ENCODE assay signal across 11 mouse cellular contexts in genomic region chr1:56991613-56992012, GRCm38 (mm10). TPM values are rescaled to one million over a fixed set of nuclear protein-coding genes. Genes with fewer than 3 reads are reported as not detected.
DNase-seq lines count a peak whose midpoint lies in the region; ATAC-seq and TF ChIP-seq lines count a peak whose summit lies in the region.
"Had no signal": no experiment of that assay in that cellular context is flagged by ENCODE, and none has a peak within 500 bp of the region (broad histone marks: within the 10 kb centered on the region; RNA-seq: fewer than 3 reads in every experiment).

No protein-coding gene starts in this region.

- dilution Hi-C loops in CH12.LX (cut with MboI; ENCODE audit: extremely low pct_ligation_motif_present, extremely low pct_unique_long_range_greater_than_20kb, low sequenced_read_pairs): no loop called here

- H3K36me3 ChIP-seq in forebrain, postnatal 0 days (ENCODE audit: insufficient read depth): no peaks in the 10 kb centered on the region
- H3K36me3 ChIP-seq in forebrain, embryonic 10.5 days (replicated peaks): no peaks in the 10 kb centered on the region
- no peaks in the 10 kb centered on the region for H3K36me3 ChIP-seq in liver, adult 2 months (ENCODE audit: control insufficient read depth, insufficient read depth, low read length)
- H3K36me3 ChIP-seq in liver, embryonic 11.5 days (ENCODE audit: control insufficient read depth, insufficient read depth, low read length): no peaks in the 10 kb centered on the region
- H3K36me3 ChIP-seq in CH12.LX (replicated peaks in 1 of 2; ENCODE audit: control insufficient read depth in 1 of 2, insufficient read depth in 1 of 2, low read length in 1 of 2): no peaks in the 10 kb centered on the region
- no peaks in the 10 kb centered on the region for H3K36me3 ChIP-seq in heart, embryonic 10.5 days
- H3K36me3 ChIP-seq: limb, embryonic 10.5 days had no signal

- H3K9ac ChIP-seq in forebrain, postnatal 0 days: no peak overlapping the region
- H3K9ac ChIP-seq in liver, adult 2 months (ENCODE audit: low read depth, low read length): no peak overlapping the region
- no peak overlapping the region for H3K9ac ChIP-seq in liver, embryonic 11.5 days (ENCODE audit: low read depth, low read length)
- no peak overlapping the region for H3K9ac ChIP-seq in CH12.LX (ENCODE audit: insufficient read depth, low read depth)

- TF ChIP-seq CTCF in forebrain, postnatal 0 days (IDR thresholded peaks at IDR 0.05; ENCODE audit: low read depth): 0 out of 2 replicates have a peak, but pooled peaks have one; percentile 5
- TF ChIP-seq CTCF in liver, adult 2 months (IDR thresholded peaks at IDR 0.05; ENCODE audit: low read depth, low read length): peak; percentile 11; the same call in 1 of the 2 replicates
- TF ChIP-seq CTCF in CH12.LX (conservative IDR thresholded peaks at IDR 0.05 in 1 of 2, IDR thresholded peaks at IDR 0.05 in 1 of 2; ENCODE audit: low read depth in 2 of 2, low read length in 2 of 2): peak; percentile 13 to 85; a peak in 2 of 4 replicates

- no peaks in the 10 kb centered on the region for H3K9me3 ChIP-seq in forebrain, postnatal 0 days (ENCODE audit: low read length)
- H3K9me3 ChIP-seq in forebrain, embryonic 10.5 days: no peaks in the 10 kb centered on the region
- no peaks in the 10 kb centered on the region for H3K9me3 ChIP-seq in liver, embryonic 11.5 days (ENCODE audit: control insufficient read depth, low read length)
- H3K9me3 ChIP-seq in CH12.LX (replicated peaks; ENCODE audit: low read length): no peaks in the 10 kb centered on the region
- no peaks in the 10 kb centered on the region for H3K9me3 ChIP-seq in heart, embryonic 10.5 days
- H3K9me3 ChIP-seq: limb, embryonic 10.5 days; megakaryocyte, embryonic 14.5 days had no signal

- H3K4me2 ChIP-seq in forebrain, postnatal 0 days (ENCODE audit: low read depth): no peak overlapping the region
- H3K4me2 ChIP-seq in liver, embryonic 11.5 days: no peak overlapping the region
- H3K4me2 ChIP-seq in CH12.LX (ENCODE audit: insufficient read depth, low read depth, poor library complexity, severe bottlenecking): no peak overlapping the region

- no peak for ATAC-seq in forebrain, postnatal 0 days
- ATAC-seq in liver, embryonic 11.5 days (replicated peaks; ENCODE audit: low FRiP score): no peak

- no peaks in the 10 kb centered on the region for H3K79me2 ChIP-seq in liver, adult 2 months (ENCODE audit: control insufficient read depth, insufficient read depth, low read length)
- no peaks in the 10 kb centered on the region for H3K79me2 ChIP-seq in CH12.LX (replicated peaks; ENCODE audit: control insufficient read depth, extremely low read depth, insufficient read depth, poor library complexity, severe bottlenecking)

- WGBS in forebrain, postnatal 0 days: 52% methylated on average over 4 of the region's 4 CpGs
- WGBS in forebrain, embryonic 10.5 days: 55% methylated on average over 4 of the region's 4 CpGs
- 43% methylated on average over 4 of the region's 4 CpGs for WGBS in liver, adult 2 months
- 56% methylated on average over 4 of the region's 4 CpGs for WGBS in liver, embryonic 11.5 days
- 45% methylated on average over 4 of the region's 4 CpGs for WGBS in heart, embryonic 10.5 days

- no peak for DNase-seq in forebrain, postnatal 0 days
- DNase-seq in forebrain, embryonic 10.5 days (ENCODE audit: extremely low spot score, low spot score): no peak
- DNase-seq in liver, adult 2 months (ENCODE audit: extremely low read depth, low read depth, low spot score): no peak
- no peak for DNase-seq in liver, embryonic 11.5 days (ENCODE audit: low spot score)
- DNase-seq in CH12.LX (ENCODE audit: extremely low read depth): peak; percentile 60
- DNase-seq in embryo, embryonic 10.5 days (ENCODE audit: low spot score): peak; percentile 54
- no peak for DNase-seq in ovary, postnatal 36 days (ENCODE audit: low spot score)
- no peak for DNase-seq in heart, embryonic 10.5 days (ENCODE audit: low spot score)

- TF ChIP-seq EP300 in CH12.LX (IDR thresholded peaks at IDR 0.05; ENCODE audit: low read length): no peak

- TF ChIP-seq POLR2A in liver, adult 2 months (IDR thresholded peaks at IDR 0.05; ENCODE audit: extremely low read depth, insufficient read depth, low read length): no peak
- TF ChIP-seq POLR2A in CH12.LX (IDR thresholded peaks at IDR 0.05; ENCODE audit: low read depth, low read length): no peak

- no peak overlapping the region for H3K4me3 ChIP-seq in forebrain, postnatal 0 days (ENCODE audit: low read depth, low read length)
- no peak overlapping the region for H3K4me3 ChIP-seq in forebrain, embryonic 10.5 days
- no peak overlapping the region for H3K4me3 ChIP-seq in liver, adult 2 months (ENCODE audit: insufficient read depth, low read depth, low read length)
- H3K4me3 ChIP-seq in liver, embryonic 11.5 days (ENCODE audit: low read depth, low read length): no peak overlapping the region
- no peak overlapping the region for H3K4me3 ChIP-seq in CH12.LX (replicated peaks in 1 of 3; ENCODE audit: low read depth in 2 of 3, low read length in 2 of 3, poor library complexity in 1 of 3)
- H3K4me3 ChIP-seq in heart, embryonic 10.5 days: no peak overlapping the region
- H3K4me3 ChIP-seq: limb, embryonic 10.5 days; megakaryocyte, embryonic 14.5 days had no signal

- peak; percentile 96 for TF ChIP-seq RAD21 in CH12.LX (IDR thresholded peaks at IDR 0.05; ENCODE audit: low read depth, low read length)

- H3K27ac ChIP-seq in forebrain, postnatal 0 days (ENCODE audit: low read depth, low read length): no peak overlapping the region
- H3K27ac ChIP-seq in forebrain, embryonic 10.5 days: no peak overlapping the region
- H3K27ac ChIP-seq in liver, adult 2 months (replicated peaks; ENCODE audit: insufficient read depth, low read depth, low read length): no peak overlapping the region
- H3K27ac ChIP-seq in liver, embryonic 11.5 days (ENCODE audit: low read depth, low read length): no peak overlapping the region
- no peak overlapping the region for H3K27ac ChIP-seq in CH12.LX (ENCODE audit: insufficient read depth, low read depth)
- no peak overlapping the region for H3K27ac ChIP-seq in heart, embryonic 10.5 days
- H3K27ac ChIP-seq: limb, embryonic 10.5 days had no signal

- in situ Hi-C loops in CH12.LX (cut with MboI; ENCODE audit: low pct_ligation_motif_present, low pct_unique_long_range_greater_than_20kb, low sequenced_read_pairs): loop anchor here (25.0 kb wide), 2 partner anchors 429 to 1104 kb away; no protein-coding TSS in a partner anchor

- H3K4me1 ChIP-seq in forebrain, postnatal 0 days (ENCODE audit: insufficient read depth): no peaks in the 10 kb centered on the region
- H3K4me1 ChIP-seq in forebrain, embryonic 10.5 days: no peaks in the 10 kb centered on the region
- H3K4me1 ChIP-seq in liver, adult 2 months (ENCODE audit: control insufficient read depth, insufficient read depth, low read length): no peaks in the 10 kb centered on the region
- no peaks in the 10 kb centered on the region for H3K4me1 ChIP-seq in liver, embryonic 11.5 days (replicated peaks; ENCODE audit: control insufficient read depth, insufficient read depth, low read length)
- peaks cover 0 to 19% of the 10 kb centered on the region in 2 experiments; a peak in 2 of 4 replicates for H3K4me1 ChIP-seq in CH12.LX (ENCODE audit: control insufficient read depth in 1 of 2, insufficient read depth in 2 of 2)
- H3K4me1 ChIP-seq in heart, embryonic 10.5 days: no peaks in the 10 kb centered on the region; the same call in 1 of the 2 replicates
- H3K4me1 ChIP-seq: limb, embryonic 10.5 days had no signal

- no peaks in the 10 kb centered on the region; the same call in 1 of the 2 replicates for H3K27me3 ChIP-seq in forebrain, postnatal 0 days (ENCODE audit: insufficient read depth, low read length)
- peaks cover 20% of the 10 kb centered on the region for H3K27me3 ChIP-seq in forebrain, embryonic 10.5 days (ENCODE audit: poor library complexity, severe bottlenecking)
- peaks cover 3% of the 10 kb centered on the region; the same call in 1 of the 2 replicates for H3K27me3 ChIP-seq in liver, adult 2 months (ENCODE audit: control insufficient read depth, insufficient read depth, low read length)
- H3K27me3 ChIP-seq in liver, embryonic 11.5 days (replicated peaks; ENCODE audit: control insufficient read depth, insufficient read depth, low read length): peaks cover 12% of the 10 kb centered on the region
- no peaks in the 10 kb centered on the region for H3K27me3 ChIP-seq in CH12.LX (replicated peaks)
- H3K27me3 ChIP-seq in heart, embryonic 10.5 days (ENCODE audit: insufficient read depth, poor library complexity, severe bottlenecking): peaks cover 30% of the 10 kb centered on the region

TF ChIP-seq in CH12.LX, 34 proteins besides CTCF, POLR2A, EP300 and RAD21:
- no peak for TF ChIP-seq TBP (conservative IDR thresholded peaks at IDR 0.05; ENCODE audit: low read depth, low read length)
- peak; percentile 83 for TF ChIP-seq SMC3 (IDR thresholded peaks at IDR 0.05; ENCODE audit: low read depth, low read length)
- peak; percentile 65 for TF ChIP-seq JUND (conservative IDR thresholded peaks at IDR 0.05; ENCODE audit: low read depth, low read length)
- TF ChIP-seq MAFK (IDR thresholded peaks at IDR 0.05; ENCODE audit: insufficient replicate concordance, low read length): 0 out of 2 replicates have a peak, but pooled peaks have one; percentile 13
- peak; percentile 78 for TF ChIP-seq ZC3H11A (IDR thresholded peaks at IDR 0.05; ENCODE audit: low read depth, low read length)
TF ChIP-seq in CH12.LX: peak in this region for 4.

RNA-seq across cellular contexts. Expression of gene Satb2, which starts 13.2 kb away (rescaled TPM):
- 57.1 and 106 TPM in 2 replicates for total RNA-seq in forebrain, postnatal 0 days (2014; rRNA removed)
- 21.7 and 43.1 TPM in 2 replicates for polyA plus RNA-seq in forebrain, postnatal 0 days (2015; fragmentation: Nextera tagmentation; extraction: Ambion mirVana)
- 0.91 and 1.4 TPM in 2 replicates for polyA plus RNA-seq in forebrain, embryonic 10.5 days (2016; fragmentation: Nextera tagmentation; extraction: Ambion mirVana)
- total RNA-seq in liver, adult 2 months (2014; rRNA removed): 0.09 and 0.13 TPM in 2 replicates
- polyA plus RNA-seq in liver, adult 2 months (2012; rRNA removed): 0.16 and 0.17 TPM in 2 replicates
- polyA plus RNA-seq in liver, embryonic 11.5 days (2014; fragmentation: Nextera tagmentation; extraction: Ambion mirVana): 0.27 and 0.57 TPM in 2 replicates
- total RNA-seq in CH12.LX (2012; rRNA removed): 1.6 and 2.1 TPM in 2 replicates
- total RNA-seq in CH12.LX (2014; rRNA removed): 1.4 and 2.0 TPM in 2 replicates
- 3.7 and 3.9 TPM in 2 replicates for polyA plus RNA-seq in CH12.LX (2012; ENCODE audit: insufficient read length, low read depth)
- polyA plus RNA-seq in heart, embryonic 10.5 days (2016; fragmentation: Nextera tagmentation; extraction: Ambion mirVana): 0.32 and 1.7 TPM in 2 replicates
- total RNA-seq: MEL had no signal

Comparison
In these comparisons a context has a peak if more than half of its experiments do, and no peak if none do; other contexts are left out.
1. DNase-seq: peak in CH12.LX (single experiment) and embryo, embryonic 10.5 days (single experiment); none in forebrain, postnatal 0 days (single experiment), forebrain, embryonic 10.5 days (single experiment), liver, adult 2 months (single experiment), liver, embryonic 11.5 days (single experiment), ovary, postnatal 36 days (single experiment) and heart, embryonic 10.5 days (single experiment).
2. Peak in every context shown above with its lines, with median percentiles within 50 percentile points of each other: CTCF ChIP-seq.